Mouse (Mus musculus) bone marrow macrophage, adult 2 months (primary cell): ENCODE measurements around the gene Msrb3.

Experiments used
- CTCF ChIP-seq: IDR thresholded peaks from 2 replicates; pipeline ENCODE4 v1.5.1; 2012; ENCODE audit warnings: low read depth, mild to moderate bottlenecking, low read length, moderate library complexity
- POLR2A ChIP-seq: IDR thresholded peaks from 2 replicates; pipeline ENCODE4 v1.6.1; 2012; ENCODE audit warnings: mild to moderate bottlenecking, low read depth, low read length, borderline replicate concordance

GRCm38 (mm10) chr10:120783393-120783792, 115.5 kb downstream of the Msrb3 start:
- TF ChIP-seq CTCF (no peak), POLR2A (no peak)
